Mouse (Mus musculus) forebrain, embryonic 16.5 days (tissue): ENCODE results near the gene Gm37240. TPM values are rescaled to one million over a fixed set of nuclear protein-coding genes. Genes with fewer than 3 reads are reported as not detected.
A peak's percentile ranks its signal among the peaks of the same experiment; 100 is the strongest.

Source experiments
- ATAC-seq: fragments of 200-750 bp; cut with Nextera tagmentation; 2 replicates; pipeline ENCODE4 v1.8.0; 2017; ENCODE audit warnings: mild to moderate bottlenecking, moderate library complexity
- H3K27ac ChIP-seq: fragments of 300-500 bp; sonication (generic); 2 replicates; pipeline ENCODE4 v1.5.1; 2014; ENCODE audit warnings: low read length, control low read depth
- H3K27me3 ChIP-seq: fragments of 300-500 bp; sonication (generic); replicated peaks from 2 replicates; pipeline ENCODE4 v1.6.1; 2014; ENCODE audit warnings: low read length; ENCODE audit not compliant: control insufficient read depth, insufficient read depth
- H3K36me3 ChIP-seq: fragments of 300-500 bp; sonication (generic); 2 replicates; pipeline ENCODE4 v1.6.1; 2014; ENCODE audit not compliant: control insufficient read depth, insufficient read depth
- H3K4me1 ChIP-seq: fragments of 300-500 bp; sonication (generic); replicated peaks from 2 replicates; pipeline ENCODE4 v1.6.1; 2014; ENCODE audit warnings: low read length; ENCODE audit not compliant: control insufficient read depth, insufficient read depth
- H3K4me2 ChIP-seq: fragments of 300-500 bp; sonication (generic); 2 replicates; pipeline ENCODE4 v1.6.1; 2014; ENCODE audit warnings: mild to moderate bottlenecking, low read length, control low read depth
- H3K4me3 ChIP-seq: fragments of 300-500 bp; sonication (generic); replicated peaks from 2 replicates; pipeline ENCODE4 v1.5.1; 2014; ENCODE audit warnings: mild to moderate bottlenecking, low read length, control low read depth
- H3K9ac ChIP-seq: fragments of 300-500 bp; sonication (generic); replicated peaks from 2 replicates; pipeline ENCODE4 v1.6.1; 2014; ENCODE audit warnings: low read depth, low read length, control low read depth
- H3K9me3 ChIP-seq: fragments of 300-500 bp; sonication (generic); 2 replicates; pipeline ENCODE4 v1.6.1; 2016; ENCODE audit warnings: low read length; ENCODE audit not compliant: control insufficient read depth
- whole genome bisulfite sequencing: fragments of 180-500 bp; shearing (Covaris S2); extraction: QIAGEN DNeasy Blood & Tissue Kit; methylation state at CpG from one replicate; pipeline ENCODE4 v1.1.7; 2014; 5-methylcytosine and 5-hydroxymethylcytosine counted together
- polyA plus RNA-seq: library from polyadenylated mRNA; unstranded; fragments of >200 nt; fragmentation: Nextera tagmentation; extraction: Ambion mirVana; gene quantifications from 2 replicates; pipeline ENCODE4 v1.2.1, GENCODE M21; 2015

Gm37240 gene
- polyA plus RNA-seq, 1 experiment from 2014 or later: 1.6 TPM

DNA sequence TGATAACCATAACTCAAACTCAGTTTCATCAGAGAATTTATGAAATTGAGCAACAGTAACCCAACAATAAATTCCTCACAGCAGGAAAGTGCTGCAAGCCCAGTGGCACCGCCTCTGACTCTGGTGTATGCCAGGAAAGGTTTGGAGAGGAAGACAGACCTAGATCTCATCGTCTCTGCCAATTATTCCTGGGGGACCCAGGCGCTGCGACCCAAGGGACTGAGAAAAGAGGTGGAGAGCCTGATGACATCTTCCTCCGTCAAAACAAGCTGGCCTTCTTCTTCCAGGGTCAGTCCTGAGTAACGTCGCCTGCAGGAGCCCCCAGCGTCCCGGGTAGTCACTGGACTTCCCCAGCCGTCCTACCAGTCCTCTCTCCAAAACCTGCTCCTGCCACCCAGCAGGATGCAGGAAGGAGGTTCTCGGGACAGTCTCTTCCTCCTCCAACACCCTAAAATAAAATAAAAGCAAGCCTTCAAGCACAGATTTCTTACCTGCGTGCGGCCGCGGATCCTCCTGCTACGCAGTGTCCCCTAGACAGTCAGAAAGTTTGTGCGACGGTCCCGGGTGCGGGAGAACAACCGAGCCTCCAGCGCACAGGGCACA is 581 bp downstream of the Gm37240 start:
- no peaks in the 10 kb centered on the region for H3K36me3 ChIP-seq
- H3K4me3 ChIP-seq: peak overlapping the region; percentile 61
- H3K4me1 ChIP-seq: peaks cover 18% of the 10 kb centered on the region
- no peak overlapping the region for H3K27ac ChIP-seq
- no peak for ATAC-seq
- peak overlapping the region; percentile 98 for H3K4me2 ChIP-seq
- no peaks in the 10 kb centered on the region for H3K9me3 ChIP-seq
- WGBS: 3% methylated on average over 22 of the region's 22 CpGs
- H3K9ac ChIP-seq: peak overlapping the region; percentile 49
- 0 out of 2 replicates have a peak, but pooled peaks cover 8% of the 10 kb centered on the region for H3K27me3 ChIP-seq

DNA sequence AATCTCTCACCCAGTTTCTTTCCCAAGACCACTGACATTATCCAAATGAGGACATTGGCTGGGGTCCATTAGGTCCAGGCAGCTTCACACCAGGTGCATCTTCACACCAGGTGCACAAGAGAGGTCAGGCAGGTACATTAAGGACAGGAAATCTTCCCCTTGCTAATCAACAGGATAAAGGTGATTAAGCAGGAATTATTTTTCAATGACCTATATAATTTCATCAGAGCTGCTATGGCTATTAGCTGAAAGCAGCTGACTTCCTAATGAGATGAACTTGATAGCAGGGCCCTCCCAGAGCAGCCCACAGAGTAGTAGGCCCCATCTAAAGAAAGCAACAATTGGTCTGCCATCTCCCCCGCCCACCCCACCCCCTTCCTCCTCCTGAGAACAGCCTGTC is 1.4 kb downstream of the Gm37240 start:
- no peak overlapping the region for H3K27ac ChIP-seq
- no peak overlapping the region for H3K4me3 ChIP-seq
- no peak for ATAC-seq
- 0 out of 2 replicates have a peak, but pooled peaks cover 8% of the 10 kb centered on the region for H3K27me3 ChIP-seq
- H3K9me3 ChIP-seq: no peaks in the 10 kb centered on the region
- no peaks in the 10 kb centered on the region for H3K36me3 ChIP-seq
- H3K4me2 ChIP-seq: peak overlapping the region; percentile 98; the same call in 1 of the 2 replicates
- 33% methylated on average over 1 of the region's 1 CpGs for WGBS
- H3K4me1 ChIP-seq: peaks cover 18% of the 10 kb centered on the region
- H3K9ac ChIP-seq: no peak overlapping the region

DNA sequence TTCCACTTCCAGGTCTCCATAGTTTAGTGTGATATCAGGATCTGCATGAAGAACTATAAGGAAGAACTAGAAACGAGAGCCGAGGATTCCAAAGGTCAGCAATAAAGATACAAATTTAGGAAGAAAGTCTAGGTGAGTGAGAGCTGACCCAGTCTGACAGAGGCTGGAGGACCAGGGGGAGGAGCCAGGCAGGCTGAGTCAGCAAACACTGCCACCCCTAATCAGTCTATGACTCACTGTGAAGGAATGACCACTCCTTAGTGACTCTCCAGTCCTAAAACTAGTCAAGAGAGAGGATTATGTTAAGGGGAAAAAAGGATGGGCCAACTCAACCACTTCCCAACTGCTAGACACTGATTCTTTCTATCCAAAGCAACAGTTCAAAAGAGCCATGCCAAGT is 6.6 kb downstream of the Gm37240 start:
- no peak overlapping the region for H3K27ac ChIP-seq
- no peak overlapping the region for H3K4me3 ChIP-seq
- no peaks in the 10 kb centered on the region for H3K4me1 ChIP-seq
- H3K9me3 ChIP-seq: no peaks in the 10 kb centered on the region
- H3K9ac ChIP-seq: no peak overlapping the region
- no peaks in the 10 kb centered on the region for H3K36me3 ChIP-seq
- H3K27me3 ChIP-seq: no peaks in the 10 kb centered on the region
- ATAC-seq: no peak
- WGBS: 97% methylated on average over 2 of the region's 2 CpGs
- no peak overlapping the region for H3K4me2 ChIP-seq

DNA sequence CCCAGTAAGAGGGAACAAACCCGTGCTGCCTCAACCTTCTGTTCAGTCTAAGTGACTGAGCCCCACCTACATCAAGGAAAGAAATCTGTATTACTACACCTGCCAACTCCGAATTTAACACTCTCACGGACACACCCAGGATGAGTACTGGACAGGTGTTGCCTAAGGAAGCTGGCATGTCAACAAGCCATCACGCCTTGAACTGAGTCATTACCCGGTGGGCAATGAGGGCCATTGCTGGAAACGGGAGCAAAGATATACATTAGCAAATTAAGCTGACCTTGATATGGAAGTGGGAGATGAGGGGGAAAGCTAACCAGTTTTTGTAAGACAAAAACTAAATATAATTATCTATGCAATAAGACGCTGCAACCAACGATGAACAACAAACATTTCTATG is 7.2 kb downstream of the Gm37240 start:
- Histone ChIP-seq H3K9ac (no peak overlapping the region), H3K27ac (no peak overlapping the region), H3K4me1 (no peaks in the 10 kb centered on the region), H3K4me2 (no peak overlapping the region), H3K36me3 (no peaks in the 10 kb centered on the region), H3K4me3 (no peak overlapping the region), H3K9me3 (no peaks in the 10 kb centered on the region), H3K27me3 (no peaks in the 10 kb centered on the region)
- 95% methylated on average over 8 of the region's 8 CpGs for WGBS
- ATAC-seq: no peak

DNA sequence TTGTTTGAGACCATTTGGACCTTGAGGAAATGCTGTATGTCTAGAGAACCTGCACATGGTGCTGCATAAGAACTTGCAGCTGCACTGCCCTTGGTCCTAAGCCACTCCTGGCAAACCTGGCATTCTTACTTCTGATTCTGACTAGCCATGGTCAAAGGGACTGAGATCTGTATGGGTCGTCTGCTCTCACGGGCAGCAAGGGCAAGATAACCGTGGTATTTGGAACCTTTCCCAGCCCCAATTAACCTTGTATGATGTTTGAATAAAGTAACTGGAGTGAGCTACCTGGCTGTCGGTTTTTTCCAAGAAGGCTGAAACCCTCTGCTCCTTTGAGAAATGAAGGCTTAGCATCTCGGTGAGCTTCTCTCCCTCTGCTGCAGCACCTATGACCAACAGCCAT is 8.4 kb downstream of the Gm37240 start:
- no peak overlapping the region for H3K27ac ChIP-seq
- H3K9me3 ChIP-seq: no peaks in the 10 kb centered on the region
- H3K4me1 ChIP-seq: no peaks in the 10 kb centered on the region
- H3K36me3 ChIP-seq: no peaks in the 10 kb centered on the region
- H3K4me3 ChIP-seq: no peak overlapping the region
- WGBS: 72% methylated on average over 5 of the region's 5 CpGs
- no peak overlapping the region for H3K9ac ChIP-seq
- no peak for ATAC-seq
- H3K27me3 ChIP-seq: no peaks in the 10 kb centered on the region
- H3K4me2 ChIP-seq: no peak overlapping the region

DNA sequence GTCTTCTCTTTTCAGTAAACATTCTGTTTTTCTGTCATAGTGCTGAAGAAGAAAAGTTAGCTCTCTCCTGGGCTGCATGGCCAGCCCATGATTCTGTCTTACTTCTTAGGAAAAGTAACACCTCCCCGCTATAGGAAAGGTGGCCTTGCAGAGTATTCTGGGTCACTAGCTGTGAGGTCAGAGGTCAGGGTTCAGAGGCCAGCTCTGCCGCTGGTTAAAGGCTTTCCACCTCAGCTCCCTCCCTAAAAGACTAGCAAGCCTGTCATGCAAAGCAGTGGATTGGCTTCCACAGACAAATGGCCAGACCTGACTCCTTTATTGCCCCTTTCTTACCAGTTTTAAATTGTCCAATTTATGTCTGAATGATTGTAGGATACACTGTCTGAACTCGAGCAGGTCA is 23.3 kb downstream of the Gm37240 start:
- H3K36me3 ChIP-seq: no peaks in the 10 kb centered on the region
- H3K4me1 ChIP-seq: no peaks in the 10 kb centered on the region
- H3K9me3 ChIP-seq: peaks cover 1% of the 10 kb centered on the region; the same call in 1 of the 2 replicates
- 27% methylated on average over 3 of the region's 3 CpGs for WGBS
- H3K4me3 ChIP-seq: no peak overlapping the region
- H3K9ac ChIP-seq: no peak overlapping the region
- H3K27me3 ChIP-seq: no peaks in the 10 kb centered on the region
- no peak overlapping the region for H3K4me2 ChIP-seq
- no peak overlapping the region for H3K27ac ChIP-seq
- ATAC-seq: no peak

DNA sequence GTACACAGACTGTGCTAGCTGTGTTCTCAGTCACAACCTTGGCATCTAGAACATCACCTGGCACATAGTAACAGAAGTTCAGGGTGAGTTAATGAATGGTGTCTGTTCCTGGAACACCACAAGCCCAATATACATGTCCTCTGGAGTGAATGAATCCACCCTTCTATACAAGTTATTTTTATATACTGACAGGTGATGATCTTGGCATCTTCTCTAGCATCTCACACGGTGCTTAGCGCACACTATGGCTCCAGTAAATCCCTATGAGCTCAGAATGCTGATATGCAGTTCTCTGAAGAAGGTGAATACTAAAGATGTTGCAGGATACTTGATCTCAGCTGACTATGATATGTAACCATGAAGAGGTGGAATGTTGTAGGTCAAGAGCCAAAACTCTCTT is 24.4 kb downstream of the Gm37240 start:
- H3K9me3 ChIP-seq: no peaks in the 10 kb centered on the region
- H3K27me3 ChIP-seq: no peaks in the 10 kb centered on the region
- H3K4me3 ChIP-seq: no peak overlapping the region
- H3K9ac ChIP-seq: no peak overlapping the region
- no peaks in the 10 kb centered on the region for H3K36me3 ChIP-seq
- no peak for ATAC-seq
- H3K4me1 ChIP-seq: no peaks in the 10 kb centered on the region
- no peak overlapping the region for H3K4me2 ChIP-seq
- 89% methylated on average over 2 of the region's 2 CpGs for WGBS
- no peak overlapping the region for H3K27ac ChIP-seq

DNA sequence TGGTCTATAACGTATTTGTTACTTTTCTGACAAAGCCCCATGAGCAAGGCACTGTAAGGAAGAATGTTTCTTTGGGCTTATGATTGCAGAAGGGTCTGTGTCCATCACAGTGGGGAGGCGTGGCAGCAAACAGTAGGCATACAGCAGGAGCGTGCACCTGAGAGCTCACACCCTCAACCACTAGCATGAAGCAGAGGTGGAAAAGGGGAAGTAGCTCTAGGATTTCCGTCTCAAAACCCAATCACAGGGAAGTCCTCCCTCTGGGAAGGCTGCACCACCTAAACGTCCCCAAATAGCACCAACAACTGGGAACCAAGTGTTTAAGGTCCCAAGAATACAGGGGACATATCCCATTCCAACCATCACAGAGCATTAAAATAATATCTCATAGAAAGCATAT is 26.3 kb downstream of the Gm37240 start:
- ATAC-seq: no peak
- Histone ChIP-seq H3K36me3 (no peaks in the 10 kb centered on the region), H3K4me3 (no peak overlapping the region), H3K4me2 (no peak overlapping the region), H3K9me3 (no peaks in the 10 kb centered on the region), H3K27me3 (no peaks in the 10 kb centered on the region), H3K27ac (no peak overlapping the region), H3K9ac (no peak overlapping the region), H3K4me1 (no peaks in the 10 kb centered on the region; the same call in 1 of the 2 replicates)
- 89% methylated on average over 5 of the region's 5 CpGs for WGBS

DNA sequence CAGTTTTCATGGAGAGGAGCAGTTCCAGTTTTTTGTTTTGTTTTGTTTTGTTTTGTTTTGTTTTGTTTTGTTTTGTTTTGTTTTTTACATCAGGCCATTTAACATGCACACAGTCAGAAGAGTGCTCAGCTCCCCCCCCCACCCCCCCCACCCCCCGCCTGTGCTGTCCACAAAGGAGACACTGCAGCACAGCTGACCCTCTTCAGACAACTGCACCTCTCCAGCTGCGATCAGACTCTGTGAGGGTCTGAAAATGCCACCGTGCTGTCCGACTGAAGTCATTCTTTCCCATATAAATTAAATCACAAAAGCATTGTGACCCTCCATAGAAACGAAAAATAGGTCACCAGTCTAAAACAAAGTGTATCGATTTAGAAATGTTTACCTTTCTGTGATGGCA is 28.0 kb downstream of the Gm37240 start:
- Histone ChIP-seq H3K4me1 (peaks cover 9% of the 10 kb centered on the region), H3K36me3 (no peaks in the 10 kb centered on the region), H3K4me2 (no peak overlapping the region), H3K27me3 (no peaks in the 10 kb centered on the region), H3K4me3 (no peak overlapping the region), H3K9ac (no peak overlapping the region), H3K9me3 (no peaks in the 10 kb centered on the region), H3K27ac (no peak overlapping the region)
- 61% methylated on average over 6 of the region's 6 CpGs for WGBS
- ATAC-seq: no peak
